Mouse (Mus musculus) gonadal fat pad, adult 2 months (tissue): ENCODE data around the gene Tra2a. TPM values are rescaled to one million over a fixed set of nuclear protein-coding genes. Genes with fewer than 3 reads are reported as not detected.

ENCODE experiments used
- DNase-seq: peaks from one replicate; pipeline ENCODE4 v3.0.0-alpha.2; 2012; ENCODE audit warnings: low read depth
- polyA plus RNA-seq: library from polyadenylated mRNA; depleted of rRNA; stranded (reverse); fragments of >200 nt; gene quantifications from 2 replicates; pipeline ENCODE4 v1.2.3, GENCODE M21; 2012

Gene Tra2a
- polyA plus RNA-seq, 1 experiment = 32.0 TPM

DNA sequence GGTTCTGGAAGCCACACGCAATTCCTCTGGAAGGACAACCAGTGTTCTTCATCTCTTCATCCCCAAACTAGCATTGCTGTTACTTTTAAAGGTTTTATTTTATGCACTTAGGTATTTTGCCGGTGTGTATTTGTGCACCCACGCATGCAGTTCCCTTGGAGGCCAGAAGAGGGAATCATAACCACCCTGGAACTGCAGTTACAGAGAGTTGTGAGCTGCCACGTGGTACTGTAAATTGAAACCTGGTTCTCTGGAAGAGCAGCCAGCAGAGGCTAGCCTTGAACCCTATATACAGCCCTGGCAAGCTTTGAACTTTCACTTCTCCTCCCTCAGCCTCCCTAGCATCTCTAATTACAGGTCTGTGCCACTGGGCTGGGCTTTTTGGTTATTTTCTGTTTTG, 30.5 kb downstream of the Tra2a start:
- no peak for DNase-seq

DNA sequence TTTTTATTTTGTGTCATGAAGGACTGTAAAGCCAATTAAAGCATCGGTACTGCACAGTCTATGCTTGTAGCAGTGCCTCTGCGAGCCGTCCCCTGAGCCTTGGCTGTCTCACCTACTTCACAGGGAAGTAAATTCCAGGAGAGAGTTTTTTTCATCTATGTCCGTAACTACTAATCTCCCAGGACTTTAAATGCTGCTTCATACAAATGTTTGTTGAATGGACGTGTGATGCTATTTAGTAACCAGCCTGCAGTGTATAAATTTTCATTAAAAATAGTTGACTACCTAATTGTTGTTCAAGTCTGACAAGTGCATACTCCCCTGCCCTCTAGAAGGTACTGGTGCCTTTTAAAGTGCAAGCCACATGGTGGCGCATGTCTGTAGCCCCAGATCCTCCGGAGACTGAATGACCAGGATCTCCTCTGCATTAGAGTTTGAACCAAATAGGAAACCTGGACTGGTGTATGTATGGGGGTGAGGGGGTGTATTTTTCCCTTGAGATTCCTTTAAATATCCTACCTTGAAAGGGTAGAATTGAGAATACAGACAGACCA, 35.6 kb downstream of the Tra2a start:
- DNase-seq = no peak

DNA sequence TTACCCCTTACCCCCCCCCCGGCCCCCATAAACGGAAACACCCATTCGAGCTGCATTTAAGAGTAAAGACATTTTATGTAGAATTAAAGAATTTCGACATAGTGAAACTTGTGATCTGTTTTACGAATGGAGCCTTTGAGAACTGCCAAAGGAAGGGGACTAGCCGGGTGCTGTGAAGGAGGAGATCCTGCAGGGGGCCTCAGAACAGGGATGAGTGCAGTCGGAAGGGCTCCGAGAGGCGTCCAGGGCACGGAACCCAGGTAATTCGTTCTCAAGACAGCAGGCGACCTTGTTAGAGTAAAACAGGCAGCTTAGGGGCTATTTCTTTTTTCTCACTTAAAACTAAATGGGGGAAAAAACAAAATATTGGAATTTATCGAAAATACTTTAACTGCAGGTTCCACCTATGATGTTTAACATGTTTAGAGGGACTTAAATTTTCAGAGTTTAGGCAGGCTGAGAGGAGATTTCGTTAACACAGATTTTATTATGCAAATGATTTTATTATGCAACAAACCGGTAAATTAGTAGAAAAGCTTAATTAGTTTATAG, 36.6 kb downstream of the Tra2a start:
- no peak for DNase-seq

DNA sequence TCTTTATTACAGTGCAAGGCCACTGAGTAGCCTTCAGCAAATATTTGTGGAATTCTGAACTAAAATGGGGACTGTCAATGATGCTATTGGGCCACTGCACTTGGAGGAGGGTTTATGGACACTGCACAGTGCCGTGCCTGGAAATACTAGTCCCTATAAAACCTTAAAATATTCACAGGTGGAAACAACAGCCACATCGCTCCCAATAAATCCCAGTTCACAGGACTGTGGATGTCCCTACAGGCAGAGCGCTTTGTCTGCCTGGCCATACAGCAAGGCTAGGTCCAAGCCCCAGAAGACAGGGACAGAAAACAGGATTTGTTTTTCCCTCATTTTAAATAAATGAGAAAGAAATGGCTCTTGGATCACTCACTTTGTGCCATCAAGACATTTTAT, 38.1 kb downstream of the Tra2a start:
- no peak for DNase-seq

DNA sequence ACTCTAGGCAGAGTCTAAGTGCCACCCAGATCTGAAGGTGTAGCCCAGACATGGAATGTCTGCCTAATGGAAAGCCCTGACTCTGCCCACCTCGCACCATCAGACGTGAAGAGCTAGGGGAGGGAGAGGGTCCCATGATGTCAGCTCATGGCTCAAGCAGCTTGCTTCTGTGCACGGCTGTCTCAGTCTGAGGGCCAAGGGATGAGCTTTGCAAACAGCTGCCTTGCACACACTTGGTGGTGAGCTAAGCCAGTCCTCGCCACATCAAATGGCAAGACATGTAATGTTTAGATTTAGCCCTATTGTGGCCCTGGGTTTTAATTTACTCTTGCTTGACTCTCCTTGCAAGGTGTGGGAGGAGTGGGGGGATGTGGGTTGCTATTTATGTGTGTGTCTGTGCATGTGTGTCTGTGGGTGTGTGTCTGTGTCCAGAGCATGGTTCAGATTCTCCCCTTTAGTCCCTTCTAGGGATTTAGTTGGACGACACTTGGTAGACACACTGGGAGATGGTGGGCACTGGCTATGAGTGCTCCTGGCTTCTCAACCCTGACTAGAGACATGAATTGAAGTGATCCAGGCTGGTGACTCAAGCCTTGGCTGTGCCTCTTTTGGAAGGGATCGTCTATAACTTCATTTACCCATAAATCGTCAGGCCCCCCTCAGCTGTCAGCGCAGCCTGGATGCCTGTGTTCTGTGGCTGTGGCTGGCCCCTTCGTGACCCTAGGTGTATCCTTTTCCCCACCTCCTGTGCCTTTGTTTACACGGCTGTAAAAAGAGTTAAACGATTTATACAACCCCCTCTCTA, 38.7 kb downstream of the Tra2a start:
- DNase-seq = no peak

DNA sequence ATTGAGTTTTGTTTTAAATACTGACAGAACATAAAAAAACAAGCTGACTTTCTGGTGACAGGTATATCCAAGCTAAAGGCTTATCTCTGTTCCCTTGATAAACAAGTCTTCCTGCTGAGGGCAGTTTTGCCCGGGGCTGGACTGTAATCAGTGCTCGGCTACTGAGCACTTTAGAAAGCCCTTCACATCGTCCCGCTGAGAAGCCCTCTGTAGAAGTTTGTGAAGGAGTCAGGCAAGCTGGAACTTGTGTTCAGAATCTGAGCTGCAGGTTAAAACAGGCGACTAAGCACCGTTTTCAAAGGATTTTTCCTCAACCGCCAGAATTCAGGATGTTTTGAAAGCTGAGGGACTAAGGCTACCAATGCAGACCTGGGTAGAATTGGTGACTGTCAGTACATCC, 41.9 kb downstream of the Tra2a start:
- DNase-seq = no peak

DNA sequence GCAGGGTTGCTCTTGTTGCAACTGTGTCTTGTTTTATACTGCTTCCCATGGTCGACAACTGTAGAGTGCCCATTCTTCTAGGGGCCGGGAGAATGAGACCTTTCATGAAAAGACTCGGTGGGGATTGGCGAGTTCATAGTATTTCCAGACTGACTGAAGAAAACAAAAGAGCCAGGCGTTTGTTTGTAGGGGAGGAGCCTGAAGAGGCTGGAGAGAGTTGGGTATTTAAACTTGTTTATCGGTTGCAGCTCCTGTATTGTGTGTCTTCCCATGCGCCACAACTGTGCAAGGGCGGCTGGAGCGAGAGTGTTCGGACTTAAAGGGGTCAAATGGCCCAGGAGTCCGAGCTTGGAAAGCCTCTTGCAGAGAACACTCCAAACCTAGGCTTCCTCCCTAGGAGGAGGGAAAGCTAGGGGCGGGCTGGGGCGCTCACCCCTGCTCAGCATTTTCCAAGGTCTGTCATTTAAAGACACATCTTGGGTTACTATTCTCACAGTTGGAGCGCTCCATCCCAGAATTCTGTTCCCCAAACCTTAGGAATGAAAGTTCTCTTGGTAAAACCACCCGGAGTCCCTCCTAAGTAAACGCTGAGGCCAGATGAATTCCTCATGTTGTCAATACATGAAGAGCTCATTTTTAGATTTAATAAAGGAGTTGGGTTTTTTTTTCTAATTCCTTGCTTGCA, 43.8 kb downstream of the Tra2a start:
- DNase-seq = no peak

DNA sequence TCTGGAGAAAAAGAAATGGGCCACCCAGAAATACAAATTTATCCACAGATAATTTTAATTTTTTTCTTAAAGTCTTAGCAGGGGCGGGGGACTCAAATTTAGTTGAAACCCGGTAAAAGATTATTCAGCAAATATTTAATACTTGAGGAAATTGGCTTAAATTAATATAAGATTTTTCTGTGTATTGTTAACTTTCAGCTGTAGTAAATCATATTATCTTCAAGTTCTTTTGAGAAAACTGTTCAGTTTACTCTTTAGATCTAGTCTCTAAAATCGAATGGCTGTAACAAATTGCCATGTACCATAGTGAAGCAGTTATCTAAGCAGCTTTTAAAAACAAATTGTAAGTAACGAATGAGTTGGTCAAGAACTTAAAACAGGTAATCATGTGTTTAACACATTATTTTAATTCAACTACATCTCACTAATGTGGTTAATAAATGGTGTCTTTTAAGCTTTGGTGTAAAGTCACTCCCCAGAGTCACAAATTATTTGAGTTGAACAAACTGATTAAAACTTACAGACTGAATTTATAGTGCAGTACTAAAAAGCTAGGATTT, 44.8 kb downstream of the Tra2a start:
- DNase-seq = no peak

DNA sequence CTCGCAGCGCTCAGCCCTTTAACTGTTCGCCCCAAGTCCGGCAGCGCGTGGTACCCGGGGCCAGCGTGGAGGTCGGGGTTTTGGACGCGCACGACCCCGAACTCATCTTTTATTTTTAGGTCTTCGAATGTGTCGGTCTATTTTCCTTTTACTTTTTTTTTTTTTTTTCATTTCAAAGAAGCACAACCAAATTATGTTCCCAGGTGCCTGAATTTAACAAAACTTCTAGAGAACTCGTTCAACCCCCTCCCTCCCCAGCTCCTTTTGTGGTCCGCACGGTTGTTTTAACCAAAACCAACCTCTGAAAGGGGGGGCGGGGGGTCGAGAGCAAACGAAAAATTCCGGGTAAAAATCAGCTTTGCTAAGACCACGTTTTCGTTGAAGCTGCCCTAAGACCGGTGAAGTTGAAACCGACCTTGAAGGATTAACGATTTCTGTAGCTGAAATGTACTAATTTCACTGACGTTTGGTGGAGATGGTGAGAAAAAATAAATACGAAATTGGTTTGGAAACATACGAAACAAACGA, 45.5 kb downstream of the Tra2a start:
- DNase-seq = no peak

DNA sequence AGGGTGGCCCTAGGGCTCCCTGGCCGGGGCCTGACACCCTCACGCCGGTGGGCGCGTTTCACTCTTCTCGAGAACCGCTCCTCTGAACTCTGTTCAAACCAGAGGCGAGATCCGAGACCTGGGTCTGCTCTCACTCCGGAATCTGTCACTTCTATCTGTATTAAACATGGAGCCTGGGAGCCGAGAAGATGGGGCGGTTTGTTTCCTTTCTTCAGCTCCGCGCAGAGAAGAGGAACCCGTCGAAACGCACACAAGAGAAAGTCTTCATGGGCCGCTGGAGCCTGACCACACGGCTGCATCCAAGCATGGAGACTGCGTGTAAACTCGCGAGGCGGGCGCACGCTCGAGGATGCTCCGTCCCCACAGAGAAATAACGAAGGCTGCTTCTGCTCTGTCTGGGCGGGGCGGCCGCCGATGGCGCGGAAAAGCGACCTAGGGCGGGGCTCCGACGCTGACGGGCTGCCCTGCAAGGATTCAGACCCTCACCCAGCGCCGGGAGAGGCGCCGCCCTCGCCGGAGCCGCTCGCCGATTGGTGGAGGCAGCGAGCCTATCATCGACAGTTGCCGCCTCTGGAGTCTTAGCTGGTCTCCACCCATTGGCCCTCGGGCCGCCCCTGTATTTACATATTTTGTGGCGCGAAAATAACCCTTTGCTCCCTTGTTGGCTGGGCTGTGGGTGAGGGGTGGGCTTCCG, 46.1 kb downstream of the Tra2a start:
- no peak for DNase-seq

DNA sequence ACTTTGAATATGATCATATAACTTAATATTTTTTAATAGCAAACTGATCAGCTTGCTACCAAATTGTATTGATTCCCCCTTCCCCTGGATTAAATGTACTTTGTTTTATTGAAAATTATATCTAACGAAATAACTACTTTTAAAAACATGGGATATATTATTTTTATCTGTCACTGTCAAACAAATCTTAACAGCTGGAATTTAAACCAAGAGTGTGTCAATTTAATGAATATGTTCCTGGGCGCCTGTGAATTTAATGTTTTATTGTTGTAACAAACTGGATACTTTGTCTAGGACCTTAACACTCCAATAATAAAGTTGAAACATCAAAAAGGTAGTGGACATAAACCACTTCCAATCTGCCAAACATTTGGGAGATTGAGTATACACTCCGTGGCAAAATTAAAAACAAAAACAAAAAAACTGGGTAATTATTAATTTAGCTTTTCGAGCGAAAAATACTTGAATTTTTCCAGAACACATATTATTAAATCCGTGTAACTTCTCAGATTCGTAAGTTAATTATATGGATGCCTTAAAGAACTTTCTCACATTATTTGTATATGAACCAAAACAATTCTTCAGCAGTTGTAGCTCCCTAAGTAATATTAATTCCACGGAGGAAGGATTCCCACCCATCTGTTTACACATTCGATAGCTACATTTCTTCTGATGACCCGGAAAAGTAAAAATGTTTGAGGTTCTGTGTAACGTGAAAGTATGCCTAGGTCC, 46.9 kb downstream of the Tra2a start:
- DNase-seq = no peak

DNA sequence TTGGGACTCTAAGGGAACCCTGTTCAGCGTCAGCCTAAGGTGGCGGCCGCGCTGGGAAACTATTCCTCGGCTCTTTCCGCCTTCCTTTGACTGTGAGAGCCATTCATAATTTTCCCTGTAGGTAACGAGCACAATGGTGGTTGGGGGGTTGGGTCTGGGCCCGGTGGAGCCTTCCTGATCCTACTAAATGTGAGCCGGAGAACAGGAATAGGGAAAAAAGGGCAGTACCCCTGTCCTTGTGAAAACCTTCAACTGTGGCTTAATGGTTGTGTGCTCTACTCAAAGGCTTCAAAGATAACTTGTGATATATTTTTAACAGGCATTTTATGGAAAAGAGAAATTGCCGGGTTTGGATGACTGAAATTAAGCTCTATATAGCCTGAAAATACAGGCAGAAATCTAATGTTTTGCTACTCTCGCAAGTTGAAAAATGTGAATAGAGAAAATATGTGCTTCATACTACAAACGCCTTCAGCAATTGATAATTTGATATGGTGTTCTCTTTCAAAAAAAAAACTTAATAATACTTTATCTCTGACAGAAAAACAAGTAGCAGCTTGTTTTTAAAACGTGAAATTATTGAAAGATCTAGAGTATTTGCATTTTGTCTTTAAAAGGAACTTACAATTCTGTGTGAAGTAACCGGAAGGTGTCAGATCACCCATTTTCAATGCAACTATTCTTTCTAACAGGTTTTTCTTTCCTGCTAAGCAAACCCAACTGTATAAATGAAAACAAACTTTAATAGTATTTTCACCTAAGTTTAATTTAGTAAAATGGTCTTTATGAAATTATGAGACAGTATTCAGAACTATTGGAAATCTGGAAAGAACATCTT, 47.9 kb downstream of the Tra2a start:
- DNase-seq = no peak

DNA sequence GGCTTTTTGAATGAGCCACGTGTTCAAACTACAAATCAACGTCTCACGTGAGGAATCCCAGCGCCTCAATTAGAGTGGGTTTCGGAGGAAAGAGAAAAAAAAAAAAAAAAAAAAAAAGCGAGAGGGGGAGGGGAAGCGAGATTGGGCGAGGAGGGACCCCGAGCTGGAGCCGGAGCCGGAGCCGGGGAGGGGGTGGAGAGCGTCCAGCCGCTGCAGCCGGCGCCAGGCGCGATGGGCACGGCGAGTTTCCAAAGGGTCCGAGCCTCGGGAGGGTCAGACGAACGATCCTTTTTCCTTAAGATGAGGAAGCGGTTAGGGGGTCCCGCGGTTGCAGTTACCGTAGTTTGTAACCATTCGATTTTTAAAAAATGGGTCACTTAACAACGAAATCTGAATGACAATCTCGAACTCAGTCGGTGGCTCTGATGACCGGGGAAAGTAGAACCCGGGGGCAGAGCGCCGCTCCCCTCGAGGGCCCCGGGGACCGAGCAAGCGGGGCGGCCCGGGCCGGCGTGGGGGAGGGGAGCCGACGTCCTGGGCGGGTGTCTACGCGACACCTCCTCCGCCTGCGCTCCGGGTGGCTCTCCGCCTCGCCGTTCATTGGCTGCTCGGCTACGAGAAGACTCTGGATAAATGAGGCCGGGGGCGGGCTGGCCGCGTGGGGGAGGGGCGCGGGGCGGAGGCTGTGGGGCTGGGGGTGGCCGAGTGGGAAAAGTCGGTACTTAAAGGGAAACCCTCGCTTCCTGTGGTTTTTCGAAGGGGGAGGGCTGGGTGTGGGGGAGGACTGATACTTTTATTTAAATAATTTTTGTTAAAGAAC, 48.7 kb downstream of the Tra2a start, which contains the start of gene Igf2bp3:
Gene Igf2bp3, minus strand, starts transcription at position 30 of the 820 bp plus-strand sequence.
- DNase-seq = no peak

DNA sequence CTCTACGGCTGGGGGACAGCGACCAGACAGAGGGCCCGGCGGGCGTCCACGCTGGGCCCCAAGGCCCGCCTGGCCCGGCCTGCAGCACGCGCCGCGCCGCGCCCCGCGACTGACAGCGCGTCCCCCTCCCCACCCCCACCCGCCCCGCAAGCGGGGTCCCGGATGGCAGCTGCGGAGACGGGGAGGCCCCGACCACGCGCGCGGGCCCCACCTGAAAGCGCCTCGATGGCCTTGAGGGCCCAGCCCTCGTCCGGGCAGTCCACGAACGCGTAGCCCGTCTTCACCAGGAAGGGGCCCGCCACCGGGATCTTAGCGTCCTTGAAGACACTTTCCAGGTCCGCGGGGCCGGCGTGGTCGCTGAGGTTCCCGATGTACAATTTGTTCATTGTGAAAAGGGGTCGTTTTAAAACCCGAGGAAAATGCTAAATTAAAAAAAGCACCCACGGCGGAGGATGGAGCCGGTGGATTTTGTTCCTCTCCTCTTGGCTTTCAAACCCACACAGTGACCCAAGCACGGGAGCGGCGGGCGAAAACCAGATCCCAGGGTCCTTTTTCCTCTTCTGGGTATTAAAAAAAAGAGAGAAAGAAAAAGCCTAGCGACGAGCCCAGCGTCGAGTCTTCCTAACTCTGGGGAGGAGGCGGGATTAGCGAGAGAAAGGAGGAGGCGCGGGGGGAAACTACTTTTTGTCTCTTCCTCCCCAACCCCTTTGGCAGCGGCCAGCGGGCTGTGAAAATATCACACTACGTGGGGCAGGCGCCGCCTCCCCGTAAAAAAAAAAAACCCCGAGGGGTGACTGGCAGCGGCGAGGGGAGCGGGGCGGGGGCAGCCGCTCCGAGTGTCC, 49.5 kb downstream of the Tra2a start:
- no peak for DNase-seq

DNA sequence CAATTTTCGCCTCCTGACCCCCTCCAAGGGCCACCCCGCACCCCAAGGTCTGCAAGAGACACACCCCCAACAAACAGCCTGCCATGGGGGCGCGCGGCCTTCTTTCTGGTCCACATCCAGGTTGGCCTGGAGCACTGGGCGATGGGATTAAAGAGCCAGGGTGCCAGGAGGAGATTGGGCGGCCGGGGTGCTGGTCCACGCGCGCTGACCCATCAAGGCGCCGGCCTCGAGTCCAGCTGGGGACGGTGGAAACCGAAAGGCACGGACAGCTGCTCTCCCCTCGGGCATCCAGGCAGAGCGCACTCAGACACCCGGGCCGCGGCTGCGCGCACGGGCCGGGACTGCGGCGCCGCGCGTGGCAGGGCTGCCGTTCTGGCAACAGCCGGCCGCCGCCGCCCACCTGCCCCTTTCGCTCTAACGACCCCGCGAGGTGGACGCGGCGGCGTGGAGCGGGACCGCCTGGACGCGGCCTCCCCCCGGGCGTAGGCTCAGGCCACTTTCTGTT, 50.2 kb downstream of the Tra2a start:
- no peak for DNase-seq

DNA sequence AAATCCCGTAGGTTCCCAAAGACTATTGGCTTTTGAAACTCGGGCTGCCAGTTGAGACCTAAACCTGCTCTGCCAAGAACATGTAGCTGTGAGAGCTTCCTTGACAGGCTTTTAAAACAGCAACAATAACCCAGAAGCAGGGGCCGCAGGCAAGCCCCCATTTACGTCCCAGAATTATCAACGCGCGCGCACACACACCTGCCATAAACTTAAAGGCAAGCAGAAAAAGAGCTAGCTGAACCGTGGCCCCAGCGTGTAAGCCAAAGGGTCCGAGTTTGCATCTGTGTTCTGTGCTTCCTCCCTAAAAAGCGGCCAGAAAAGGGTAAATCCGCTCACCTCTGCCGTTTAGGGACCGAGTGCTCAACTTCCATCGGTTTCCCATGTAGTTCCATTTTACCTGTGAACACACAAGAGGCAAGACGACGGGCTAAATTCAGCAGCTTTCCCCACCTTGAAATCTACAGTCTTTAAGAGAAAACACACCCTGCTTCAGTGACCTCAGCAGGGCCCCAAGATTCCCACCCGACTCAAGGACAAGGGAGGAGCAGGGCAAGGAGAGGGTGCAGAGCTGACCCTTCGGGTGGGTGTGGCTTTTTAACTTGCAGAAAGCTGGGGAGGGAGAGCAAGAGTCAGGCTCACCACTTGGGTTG, 50.8 kb downstream of the Tra2a start:
- DNase-seq = no peak

DNA sequence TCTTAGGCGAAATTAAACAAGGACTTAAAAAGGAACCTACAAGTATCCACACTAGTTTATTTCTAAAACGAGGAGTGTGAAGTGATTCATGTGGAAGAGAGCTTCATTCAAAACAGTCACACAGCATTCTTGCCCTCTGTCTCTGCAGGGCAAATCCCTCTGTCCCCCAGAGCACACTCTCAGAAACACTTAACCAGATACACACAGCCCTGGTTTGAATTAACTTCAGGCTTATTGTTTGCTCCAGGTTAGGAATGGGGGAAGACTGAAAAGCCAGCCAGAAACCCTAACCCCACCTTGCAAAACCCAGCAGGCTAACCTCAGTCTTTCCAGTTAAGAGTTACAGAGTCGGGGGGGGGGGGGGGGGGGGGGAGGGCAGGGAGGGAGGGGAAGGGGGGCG, 51.7 kb downstream of the Tra2a start:
- DNase-seq = no peak
